Mouse (Mus musculus) stomach, postnatal 0 days (tissue): ENCODE data around the gene Dgki. TPM values are rescaled to one million over a fixed set of nuclear protein-coding genes. Genes with fewer than 3 reads are reported as not detected.
"Not testable (repeated sequence)": the region's sequence is repeated elsewhere in the genome, so short reads cannot be mapped to it uniquely, and the experiment has no call there.

Experiments
- ATAC-seq: fragments of 200-750 bp; cut with Nextera tagmentation; 2 replicates; pipeline ENCODE4 v1.8.0; 2017; ENCODE audit not compliant: low FRiP score, low TSS enrichment
- DNase-seq: peaks from one replicate; pipeline ENCODE4 v3.0.0-alpha.2; 2016; ENCODE audit warnings: low spot score
- H3K27ac ChIP-seq: fragments of 300-500 bp; sonication (generic); replicated peaks from 2 replicates; pipeline ENCODE4 v1.5.1; 2014; ENCODE audit warnings: mild to moderate bottlenecking, control low read depth
- H3K27me3 ChIP-seq: fragments of 300-500 bp; sonication (generic); 2 replicates; pipeline ENCODE4 v1.6.1; 2014; ENCODE audit warnings: low read length; ENCODE audit not compliant: control insufficient read depth, insufficient read depth
- H3K36me3 ChIP-seq: fragments of 300-500 bp; sonication (generic); 2 replicates; pipeline ENCODE4 v1.6.1; 2014; ENCODE audit warnings: low read length, mixed read lengths; ENCODE audit not compliant: control insufficient read depth, insufficient read depth
- H3K4me1 ChIP-seq: fragments of 300-500 bp; sonication (generic); replicated peaks from 2 replicates; pipeline ENCODE4 v1.6.1; 2014; ENCODE audit warnings: antibody characterized with exemption; ENCODE audit not compliant: control insufficient read depth, insufficient read depth
- H3K4me2 ChIP-seq: fragments of 300-500 bp; sonication (generic); replicated peaks from 2 replicates; pipeline ENCODE4 v1.6.1; 2014; ENCODE audit warnings: low read depth, mild to moderate bottlenecking, control low read depth, moderate library complexity
- H3K4me3 ChIP-seq: fragments of 300-500 bp; sonication (generic); 2 replicates; pipeline ENCODE4 v1.5.1; 2014; ENCODE audit warnings: low read depth, low read length, control low read depth
- H3K9ac ChIP-seq: fragments of 300-500 bp; sonication (generic); 2 replicates; pipeline ENCODE4 v1.6.1; 2014; ENCODE audit warnings: mild to moderate bottlenecking, low read length, control low read depth, mixed read lengths
- H3K9me3 ChIP-seq: fragments of 300-500 bp; sonication (generic); 2 replicates; pipeline ENCODE4 v1.6.1; 2016; ENCODE audit warnings: low read length; ENCODE audit not compliant: control insufficient read depth
- CTCF ChIP-seq: IDR thresholded peaks from 2 replicates; pipeline ENCODE4 v1.5.1; 2016; ENCODE audit warnings: antibody characterized with exemption, low read depth, mild to moderate bottlenecking, moderate library complexity
- EP300 ChIP-seq: optimal IDR thresholded peaks from 2 replicates; pipeline ENCODE3; 2016; ENCODE audit warnings: antibody characterized with exemption
- WGBS: fragments of 180-500 bp; shearing (Covaris S2); extraction: QIAGEN DNeasy Blood & Tissue Kit; methylation state at CpG from one replicate; pipeline ENCODE4 v1.1.7; 2014; 5-methylcytosine and 5-hydroxymethylcytosine counted together
- polyA plus RNA-seq: library from polyadenylated mRNA; unstranded; fragments of >200 nt; fragmentation: Nextera tagmentation; extraction: Ambion mirVana; gene quantifications from 2 replicates; pipeline ENCODE4 v1.2.1, GENCODE M21; 2015

The Dgki gene
- polyA plus RNA-seq, 1 experiment from 2014 or later: 0.39 TPM

- Histone ChIP-seq H3K27me3 (no peaks in the 10 kb centered on the region), H3K4me3 (no peak overlapping the region), H3K4me1 (0 out of 2 replicates have a peak, but pooled peaks cover 2% of the 10 kb centered on the region), H3K9ac (no peak overlapping the region), H3K36me3 (no peaks in the 10 kb centered on the region), H3K27ac (no peak overlapping the region), H3K4me2 (no peak overlapping the region), H3K9me3 (no peaks in the 10 kb centered on the region)
- no peak for TF ChIP-seq EP300
- no peak for TF ChIP-seq CTCF
- ATAC-seq (no peak), DNase-seq (no peak)
Measured at GRCm38 (mm10) chr6:37138816-37139215, 161.2 kb downstream of the Dgki start.

GRCm38 (mm10) chr6:37131257-37131656, 168.7 kb downstream of the Dgki start:
- H3K27ac ChIP-seq: no peak overlapping the region
- no peak overlapping the region for H3K4me3 ChIP-seq
- no peaks in the 10 kb centered on the region for H3K36me3 ChIP-seq
- no peak overlapping the region for H3K9ac ChIP-seq
- H3K9me3 ChIP-seq: no peaks in the 10 kb centered on the region
- TF ChIP-seq CTCF (no peak), EP300 (no peak)
- no peak for ATAC-seq
- no peaks in the 10 kb centered on the region for H3K4me1 ChIP-seq
- no peaks in the 10 kb centered on the region for H3K27me3 ChIP-seq
- WGBS: 83% methylated on average over 4 of the region's 4 CpGs
- DNase-seq: no peak
- H3K4me2 ChIP-seq: no peak overlapping the region

GRCm38 (mm10) chr6:37120417-37121154, 179.4 kb downstream of the Dgki start:
- no peak overlapping the region for H3K27ac ChIP-seq
- ATAC-seq (no peak), DNase-seq (no peak)
- H3K4me3 ChIP-seq: no peak overlapping the region
- 84% methylated on average over 19 of the region's 19 CpGs for WGBS
- H3K27me3 ChIP-seq: no peaks in the 10 kb centered on the region
- no peaks in the 10 kb centered on the region for H3K9me3 ChIP-seq
- H3K36me3 ChIP-seq: no peaks in the 10 kb centered on the region
- no peak overlapping the region for H3K4me2 ChIP-seq
- no peaks in the 10 kb centered on the region for H3K4me1 ChIP-seq
- H3K9ac ChIP-seq: no peak overlapping the region
- no peak for TF ChIP-seq EP300
- TF ChIP-seq CTCF: no peak

GRCm38 (mm10) chr6:37119205-37119604, 180.8 kb downstream of the Dgki start:
- Histone ChIP-seq H3K9ac (no peak overlapping the region), H3K9me3 (no peaks in the 10 kb centered on the region), H3K36me3 (no peaks in the 10 kb centered on the region), H3K4me2 (no peak overlapping the region), H3K4me1 (no peaks in the 10 kb centered on the region), H3K27me3 (no peaks in the 10 kb centered on the region), H3K4me3 (no peak overlapping the region), H3K27ac (no peak overlapping the region)
- WGBS: 76% methylated on average over 3 of the region's 3 CpGs
- ATAC-seq (no peak), DNase-seq (no peak)
- TF ChIP-seq EP300: no peak
- TF ChIP-seq CTCF: no peak

- H3K4me2 ChIP-seq: no peak overlapping the region
- WGBS: 80% methylated on average over 4 of the region's 4 CpGs
- no peaks in the 10 kb centered on the region for H3K9me3 ChIP-seq
- H3K4me1 ChIP-seq: no peaks in the 10 kb centered on the region
- DNase-seq (no peak), ATAC-seq (no peak)
- TF ChIP-seq CTCF (no peak), EP300 (no peak)
- no peaks in the 10 kb centered on the region for H3K36me3 ChIP-seq
- no peak overlapping the region for H3K4me3 ChIP-seq
- no peaks in the 10 kb centered on the region for H3K27me3 ChIP-seq
- H3K9ac ChIP-seq: no peak overlapping the region
- no peak overlapping the region for H3K27ac ChIP-seq
Measured at GRCm38 (mm10) chr6:37113048-37113447, 186.9 kb downstream of the Dgki start.

GRCm38 (mm10) chr6:37106236-37106635, 193.7 kb downstream of the Dgki start:
- not testable (repeated sequence) for H3K9ac ChIP-seq, H3K4me2 ChIP-seq, H3K27ac ChIP-seq, H3K9me3 ChIP-seq, H3K27me3 ChIP-seq, H3K36me3 ChIP-seq, H3K4me1 ChIP-seq, DNase-seq, ATAC-seq, H3K4me3 ChIP-seq
- 91% methylated on average over 6 of the region's 6 CpGs for WGBS
